Mouse (Mus musculus): ENCODE data around the gene Cnksr3.

The Cnksr3 gene

GRCm38 (mm10) chr10:7145614-7146013 lies 66.4 kb downstream of the Cnksr3 start:
- DNase-seq (ENCODE audit: low spot score) = no peak

- no peak for DNase-seq (ENCODE audit: low spot score)
Observed at GRCm38 (mm10) chr10:7144081-7144783, 67.8 kb downstream of the Cnksr3 start.

GRCm38 (mm10) chr10:7142287-7142686 lies 69.8 kb downstream of the Cnksr3 start:
- DNase-seq (ENCODE audit: low spot score) = no peak

GRCm38 (mm10) chr10:7140282-7140681 lies 71.8 kb downstream of the Cnksr3 start:
- no peak for DNase-seq (ENCODE audit: low spot score)

- DNase-seq (ENCODE audit: low spot score) = no peak
Observed at GRCm38 (mm10) chr10:7138049-7138448, 74.0 kb downstream of the Cnksr3 start.

- DNase-seq (ENCODE audit: low spot score) = no peak
Observed at GRCm38 (mm10) chr10:7135751-7136150, 76.3 kb downstream of the Cnksr3 start.

- no peak for DNase-seq (ENCODE audit: low spot score)
Observed at GRCm38 (mm10) chr10:7133005-7133404, 79.0 kb downstream of the Cnksr3 start.

GRCm38 (mm10) chr10:7131441-7131840 lies 80.6 kb downstream of the Cnksr3 start:
- no peak for DNase-seq (ENCODE audit: low spot score)

- DNase-seq (ENCODE audit: low spot score) = no peak
Observed at GRCm38 (mm10) chr10:7127828-7128227, 84.2 kb downstream of the Cnksr3 start.

GRCm38 (mm10) chr10:7126882-7127281 lies 85.2 kb downstream of the Cnksr3 start:
- no peak for DNase-seq (ENCODE audit: low spot score)

GRCm38 (mm10) chr10:7126287-7126686 lies 85.8 kb downstream of the Cnksr3 start:
- no peak for DNase-seq (ENCODE audit: low spot score)

- no peak for DNase-seq (ENCODE audit: low spot score)
Observed at GRCm38 (mm10) chr10:7124993-7125392, 87.0 kb downstream of the Cnksr3 start.

- DNase-seq (ENCODE audit: low spot score) = no peak
Observed at GRCm38 (mm10) chr10:7122294-7122693, 89.7 kb downstream of the Cnksr3 start.

- DNase-seq (ENCODE audit: low spot score) = no peak
Observed at GRCm38 (mm10) chr10:7120206-7120605, 91.8 kb downstream of the Cnksr3 start.

- peak; percentile 44 for DNase-seq (ENCODE audit: low spot score)
Observed at GRCm38 (mm10) chr10:7118258-7119077, 93.6 kb downstream of the Cnksr3 start.

GRCm38 (mm10) chr10:7117785-7118184 lies 94.3 kb downstream of the Cnksr3 start:
- no peak for DNase-seq (ENCODE audit: low spot score)

GRCm38 (mm10) chr10:7114796-7115195 lies 97.2 kb downstream of the Cnksr3 start:
- DNase-seq (ENCODE audit: low spot score) = no peak

- DNase-seq (ENCODE audit: low spot score) = no peak
Observed at GRCm38 (mm10) chr10:7113747-7114146, 98.3 kb downstream of the Cnksr3 start.

GRCm38 (mm10) chr10:7113144-7113543 lies 98.9 kb downstream of the Cnksr3 start:
- no peak for DNase-seq (ENCODE audit: low spot score)

GRCm38 (mm10) chr10:7111462-7112000 lies 100.5 kb downstream of the Cnksr3 start:
- no peak for DNase-seq (ENCODE audit: low spot score)

GRCm38 (mm10) chr10:7103872-7104271 lies 108.2 kb downstream of the Cnksr3 start:
- no peak for DNase-seq (ENCODE audit: low spot score)

GRCm38 (mm10) chr10:7077971-7078370 lies 134.1 kb downstream of the Cnksr3 start:
- no peak for DNase-seq (ENCODE audit: low spot score)

GRCm38 (mm10) chr10:7077389-7077808 lies 134.6 kb downstream of the Cnksr3 start:
- DNase-seq (ENCODE audit: low spot score) = no peak

Data from urinary bladder, postnatal 25 days (tissue).